Mouse (Mus musculus): ENCODE data around the gene Rfc5. TPM values are rescaled to one million over a fixed set of nuclear protein-coding genes. Genes with fewer than 3 reads are reported as not detected.
"Not testable (repeated sequence)": the region's sequence is repeated elsewhere in the genome, so short reads cannot be mapped to it uniquely, and the experiment has no call there.

The Rfc5 gene
- polyA plus RNA-seq (2016; fragmentation: Nextera tagmentation; extraction: Ambion mirVana): 135 TPM in 2 replicates

GRCm38 (mm10) chr5:117388877-117389276 is at the start of gene Rfc5:
Gene Rfc5 (minus strand): TSS chr5:117389047.
- Histone ChIP-seq H3K27ac (replicated peaks) (peak within 1 kb of the TSS; percentile 97), H3K27me3 (replicated peaks; ENCODE audit: low read depth, poor library complexity, severe bottlenecking) (no peaks in the 10 kb centered on the region), H3K36me3 (replicated peaks) (peaks cover 35% of the 10 kb centered on the region), H3K9me3 (0 out of 2 replicates have a peak, but pooled peaks cover 4% of the 10 kb centered on the region), H3K4me1 (peaks cover 20% of the 10 kb centered on the region), H3K4me3 (peak within 1 kb of the TSS; percentile 91)
- DNase-seq (ENCODE audit: low spot score): peak; percentile 98
- under 1% methylated on average over 44 of the region's 44 CpGs for WGBS

GRCm38 (mm10) chr5:117433501-117433900 is 44.7 kb upstream of the Rfc5 start:
- not testable (repeated sequence) for H3K27me3 ChIP-seq (replicated peaks; ENCODE audit: low read depth, poor library complexity, severe bottlenecking); H3K4me3 ChIP-seq; DNase-seq (ENCODE audit: low spot score); H3K36me3 ChIP-seq (replicated peaks); H3K4me1 ChIP-seq; H3K9me3 ChIP-seq; H3K27ac ChIP-seq (replicated peaks)
- 93% methylated on average over 7 of the region's 7 CpGs for WGBS

GRCm38 (mm10) chr5:117417442-117417841 is 28.6 kb upstream of the Rfc5 start:
- Histone ChIP-seq H3K9me3 (no peaks in the 10 kb centered on the region), H3K27ac (replicated peaks) (no peak overlapping the region), H3K4me3 (no peak overlapping the region), H3K27me3 (replicated peaks; ENCODE audit: low read depth, poor library complexity, severe bottlenecking) (peaks cover 57% of the 10 kb centered on the region), H3K4me1 (peaks cover 22% of the 10 kb centered on the region), H3K36me3 (replicated peaks) (no peaks in the 10 kb centered on the region)
- WGBS: 78% methylated on average over 2 of the region's 2 CpGs
- DNase-seq (ENCODE audit: low spot score): no peak

DNA sequence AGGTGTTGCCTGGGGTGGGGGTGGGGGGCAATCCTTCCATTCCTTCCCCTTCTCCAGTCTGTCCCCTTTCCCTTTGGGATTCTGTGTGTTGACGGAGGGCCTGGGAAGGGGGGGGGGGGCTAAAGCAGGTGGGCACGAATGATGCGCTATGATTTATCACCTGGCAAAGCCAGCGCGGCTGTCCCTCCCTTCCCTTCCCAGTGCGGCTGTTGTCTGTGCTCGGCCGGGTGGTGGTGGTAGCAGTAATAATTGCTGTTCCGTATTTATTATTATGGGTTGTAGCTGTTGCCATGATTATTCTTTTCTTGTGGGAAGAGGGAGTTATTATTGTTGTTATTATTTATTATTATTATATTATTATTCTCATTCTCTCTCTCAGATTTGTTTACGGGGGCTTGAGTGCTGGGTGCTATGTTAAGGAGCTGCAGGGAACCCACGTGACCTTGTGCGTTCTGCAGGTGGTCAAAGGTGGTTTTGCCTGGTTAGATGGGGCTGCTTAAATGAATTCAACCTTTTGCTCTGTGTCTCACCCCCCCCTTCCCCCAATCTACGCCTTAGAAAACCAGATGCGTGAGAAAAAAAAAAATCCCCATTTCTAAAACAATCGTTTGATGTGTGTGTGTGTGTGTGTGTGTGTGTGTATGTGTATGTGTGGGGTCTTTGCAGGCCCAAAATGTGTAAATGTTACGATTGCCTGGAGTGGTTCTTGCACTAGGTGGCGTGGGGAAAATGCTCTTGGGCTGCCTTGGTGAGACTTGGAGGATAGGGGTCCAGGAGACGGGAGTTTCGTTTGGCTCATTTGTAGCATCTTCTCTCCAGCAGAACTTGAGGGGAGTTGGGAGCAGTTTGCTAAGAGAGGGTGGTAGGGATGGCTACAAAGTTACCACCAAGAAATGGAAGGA is 26.4 kb upstream of the Rfc5 start:
- WGBS: 27% methylated on average over 19 of the region's 19 CpGs

DNA sequence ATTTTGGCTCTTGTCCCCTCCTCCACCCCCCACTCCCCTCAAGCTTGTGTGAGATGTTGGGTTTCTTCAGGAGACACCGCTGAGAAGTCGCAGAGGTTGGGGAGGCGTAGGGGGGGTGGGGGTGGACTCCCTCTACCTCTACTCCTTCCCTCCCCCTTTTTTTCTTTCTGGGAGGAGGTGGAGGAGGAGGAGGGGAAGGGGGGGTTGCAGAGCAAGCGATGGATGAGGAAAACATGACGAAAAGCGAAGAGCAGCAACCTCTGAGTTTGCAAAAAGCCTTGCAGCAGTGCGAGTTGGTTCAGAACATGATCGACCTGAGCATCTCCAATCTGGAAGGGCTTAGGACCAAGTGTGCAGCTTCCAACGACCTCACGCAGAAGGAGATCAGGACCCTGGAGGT is 25.8 kb upstream of the Rfc5 start:
- no peak for DNase-seq (ENCODE audit: low spot score)
- Histone ChIP-seq H3K4me1 (peaks cover 22% of the 10 kb centered on the region), H3K4me3 (peak overlapping the region; percentile 80), H3K36me3 (replicated peaks) (no peaks in the 10 kb centered on the region), H3K27me3 (replicated peaks; ENCODE audit: low read depth, poor library complexity, severe bottlenecking) (peaks cover 85% of the 10 kb centered on the region), H3K9me3 (no peaks in the 10 kb centered on the region), H3K27ac (replicated peaks) (peak overlapping the region; percentile 83; the same call in 1 of the 2 replicates)
- 3% methylated on average over 10 of the region's 10 CpGs for WGBS

More for the DNA sequence above, 26.4 kb upstream of the Rfc5 start:
- H3K36me3 ChIP-seq (replicated peaks): no peaks in the 10 kb centered on the region
- DNase-seq (ENCODE audit: low spot score): no peak
- H3K27ac ChIP-seq (replicated peaks): no peak overlapping the region
- H3K4me1 ChIP-seq: peaks cover 22% of the 10 kb centered on the region
- H3K27me3 ChIP-seq (replicated peaks; ENCODE audit: low read depth, poor library complexity, severe bottlenecking): peaks cover 78% of the 10 kb centered on the region
- H3K9me3 ChIP-seq: no peaks in the 10 kb centered on the region
- peak overlapping the region; percentile 80 for H3K4me3 ChIP-seq

- DNase-seq (ENCODE audit: low spot score): peak; percentile 76
- Histone ChIP-seq H3K4me3 (peak within 1 kb of the TSS; percentile 80), H3K9me3 (no peaks in the 10 kb centered on the region), H3K4me1 (peaks cover 22% of the 10 kb centered on the region), H3K27me3 (replicated peaks; ENCODE audit: low read depth, poor library complexity, severe bottlenecking) (peaks cover 87% of the 10 kb centered on the region), H3K27ac (replicated peaks) (peak within 1 kb of the TSS; percentile 83), H3K36me3 (replicated peaks) (no peaks in the 10 kb centered on the region)
- under 1% methylated on average over 89 of the region's 89 CpGs for WGBS
These were observed 25.0 kb upstream of the Rfc5 start, which contains the start of gene Ksr2 for GRCm38 (mm10) chr5:117413507-117414501. Gene Ksr2 (plus strand): TSS chr5:117414000.

DNA sequence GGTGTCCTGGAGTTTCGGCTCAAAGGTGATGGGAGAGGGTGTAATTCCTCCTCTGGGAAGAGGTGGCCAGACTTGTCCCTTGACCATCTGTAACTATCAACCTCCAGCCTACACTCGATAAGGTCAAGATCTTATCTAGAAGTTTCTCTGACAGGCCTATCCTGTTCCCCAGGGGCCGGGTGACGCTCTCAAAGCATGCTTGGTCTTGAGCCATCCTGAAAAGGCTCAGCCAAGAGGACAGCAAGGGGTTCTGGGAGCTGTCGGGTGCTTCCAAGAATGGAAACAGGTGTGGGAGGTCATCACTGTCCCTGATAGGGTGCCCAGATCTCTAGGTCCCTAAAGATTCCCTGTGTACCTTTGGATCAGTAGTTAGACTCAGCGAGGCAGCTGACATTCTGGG is 20.5 kb upstream of the Rfc5 start:
- no peaks in the 10 kb centered on the region for H3K36me3 ChIP-seq (replicated peaks)
- whole genome bisulfite sequencing: 76% methylated on average over 6 of the region's 6 CpGs
- no peak for DNase-seq (ENCODE audit: low spot score)
- no peaks in the 10 kb centered on the region for H3K9me3 ChIP-seq
- H3K4me3 ChIP-seq: no peak overlapping the region
- H3K27me3 ChIP-seq (replicated peaks; ENCODE audit: low read depth, poor library complexity, severe bottlenecking): peaks cover 50% of the 10 kb centered on the region
- peaks cover 15% of the 10 kb centered on the region for H3K4me1 ChIP-seq
- H3K27ac ChIP-seq (replicated peaks): no peak overlapping the region

GRCm38 (mm10) chr5:117408216-117408615 is 19.4 kb upstream of the Rfc5 start:
- H3K27ac ChIP-seq (replicated peaks): no peak overlapping the region
- 70% methylated on average over 4 of the region's 4 CpGs for WGBS
- H3K9me3 ChIP-seq: no peaks in the 10 kb centered on the region
- H3K27me3 ChIP-seq (replicated peaks; ENCODE audit: low read depth, poor library complexity, severe bottlenecking): peaks cover 39% of the 10 kb centered on the region
- H3K36me3 ChIP-seq (replicated peaks): no peaks in the 10 kb centered on the region
- peak; percentile 21 for DNase-seq (ENCODE audit: low spot score)
- no peak overlapping the region for H3K4me3 ChIP-seq
- H3K4me1 ChIP-seq: peaks cover 4% of the 10 kb centered on the region

DNA sequence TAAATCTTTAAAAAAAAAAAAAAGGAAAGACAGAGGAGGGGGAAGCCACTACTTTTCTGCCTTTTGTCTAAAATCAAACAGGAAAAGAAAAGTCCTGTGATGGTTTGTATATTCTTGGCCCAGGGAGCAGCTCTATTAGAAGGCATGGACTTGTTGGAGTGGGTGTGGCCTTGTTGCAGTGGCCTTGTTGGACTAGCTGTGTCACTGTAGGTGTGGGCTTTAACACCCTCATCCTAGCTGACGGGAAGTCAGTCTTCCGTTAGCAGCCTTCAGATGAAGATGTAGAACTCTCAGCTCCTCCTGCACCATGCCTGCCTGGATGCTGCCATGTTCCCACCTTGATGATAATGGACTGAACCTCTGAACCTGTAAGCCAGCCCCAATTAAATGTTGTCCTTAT is 15.8 kb upstream of the Rfc5 start:
- H3K36me3 ChIP-seq (replicated peaks); H3K9me3 ChIP-seq; H3K27ac ChIP-seq (replicated peaks); DNase-seq (ENCODE audit: low spot score); H3K27me3 ChIP-seq (replicated peaks; ENCODE audit: low read depth, poor library complexity, severe bottlenecking); H3K4me3 ChIP-seq; H3K4me1 ChIP-seq: not testable (repeated sequence)
- WGBS: 91% methylated on average over 2 of the region's 2 CpGs

DNA sequence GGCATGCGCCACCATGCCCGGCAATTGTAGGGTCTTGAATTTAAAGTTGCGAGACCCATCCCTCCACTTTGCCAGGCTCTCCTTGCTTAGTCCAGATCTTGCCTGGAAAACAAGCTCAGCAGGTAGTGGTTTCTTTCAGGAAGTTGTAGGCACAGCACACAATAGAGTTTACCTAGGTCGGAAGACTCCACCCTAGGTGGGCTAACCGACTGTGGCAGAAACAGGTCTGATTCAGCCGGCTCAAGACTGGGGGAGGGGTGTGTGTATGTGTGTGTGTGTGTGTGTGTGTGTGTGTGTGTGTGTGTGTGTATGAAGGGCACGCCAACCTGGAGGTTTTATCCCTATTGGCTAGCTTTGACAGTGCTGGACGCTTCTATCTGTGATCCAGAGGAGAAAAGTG is 14.8 kb upstream of the Rfc5 start:
- H3K27me3 ChIP-seq (replicated peaks; ENCODE audit: low read depth, poor library complexity, severe bottlenecking): no peaks in the 10 kb centered on the region
- H3K4me1 ChIP-seq: no peaks in the 10 kb centered on the region

DNA sequence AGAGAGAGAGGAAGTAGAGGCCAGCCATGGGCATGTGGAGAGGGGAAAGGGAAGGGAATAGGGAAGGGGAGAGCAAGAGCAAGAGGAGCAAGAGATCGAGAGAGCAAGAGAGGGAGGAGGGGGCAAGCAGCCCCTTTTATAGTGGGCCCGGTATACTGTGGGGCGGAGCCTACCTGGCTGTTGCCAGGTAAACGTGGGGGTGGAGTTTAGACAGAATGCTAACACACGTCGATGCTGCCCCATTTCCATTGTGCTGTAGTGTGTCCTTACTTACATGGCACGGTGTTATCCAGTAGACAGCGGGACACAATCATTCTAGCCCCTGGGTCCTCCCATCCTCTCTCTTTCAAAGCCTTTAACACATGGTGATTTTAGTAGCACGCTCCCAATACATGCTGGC is 10.4 kb upstream of the Rfc5 start:
- DNase-seq (ENCODE audit: low spot score): no peak
- Histone ChIP-seq H3K4me1 (peaks cover 10% of the 10 kb centered on the region), H3K27me3 (replicated peaks; ENCODE audit: low read depth, poor library complexity, severe bottlenecking) (no peaks in the 10 kb centered on the region), H3K27ac (replicated peaks) (no peak overlapping the region), H3K36me3 (replicated peaks) (no peaks in the 10 kb centered on the region), H3K4me3 (no peak overlapping the region), H3K9me3 (no peaks in the 10 kb centered on the region)
- WGBS: 72% methylated on average over 9 of the region's 9 CpGs

More for the DNA sequence above, 14.8 kb upstream of the Rfc5 start:
- Histone ChIP-seq H3K9me3 (no peaks in the 10 kb centered on the region), H3K4me3 (no peak overlapping the region), H3K36me3 (replicated peaks) (no peaks in the 10 kb centered on the region), H3K27ac (replicated peaks) (no peak overlapping the region)
- WGBS: 83% methylated on average over 8 of the region's 8 CpGs
- no peak for DNase-seq (ENCODE audit: low spot score)

DNA sequence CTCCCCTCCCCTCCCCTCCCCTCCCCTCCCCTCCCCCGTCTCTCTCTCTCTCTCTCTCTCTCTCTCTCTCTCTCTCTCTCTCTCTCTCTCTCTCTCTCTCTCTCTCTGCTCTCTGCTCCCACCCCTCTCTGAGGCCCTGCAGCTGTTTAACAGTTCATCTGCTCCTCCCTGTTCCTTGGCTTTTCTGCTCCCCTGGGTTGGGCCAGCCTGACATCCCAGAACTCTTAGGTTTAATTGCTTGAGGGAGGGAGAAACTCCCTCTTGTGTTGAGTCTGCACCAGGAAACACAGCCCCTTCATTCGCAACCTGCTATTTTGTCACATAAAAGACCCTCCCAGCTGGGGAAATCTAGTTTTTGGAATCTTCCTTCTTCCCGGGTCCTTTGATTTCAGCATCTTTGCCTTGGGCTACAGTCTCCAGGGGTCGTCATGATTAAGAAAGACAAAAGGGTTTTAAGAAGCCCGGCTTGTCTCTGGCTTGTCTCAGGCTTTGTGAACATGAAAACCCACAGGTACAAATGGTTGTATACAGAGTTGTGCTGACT is 9.2 kb upstream of the Rfc5 start:
- Histone ChIP-seq H3K27me3 (replicated peaks; ENCODE audit: low read depth, poor library complexity, severe bottlenecking) (no peaks in the 10 kb centered on the region), H3K4me3 (no peak overlapping the region), H3K27ac (replicated peaks) (no peak overlapping the region), H3K4me1 (peaks cover 10% of the 10 kb centered on the region), H3K36me3 (replicated peaks) (no peaks in the 10 kb centered on the region), H3K9me3 (0 out of 2 replicates have a peak, but pooled peaks cover 4% of the 10 kb centered on the region)
- no peak for DNase-seq (ENCODE audit: low spot score)
- 17% methylated on average over 4 of the region's 5 CpGs for WGBS
